Mouse (Mus musculus) erythroblast, adult 5-6 weeks (primary cell): ENCODE results near the gene Zmynd8. TPM values are rescaled to one million over a fixed set of nuclear protein-coding genes. Genes with fewer than 3 reads are reported as not detected.
A peak's percentile ranks its signal among the peaks of the same experiment; 100 is the strongest.

Source experiments
- ATAC-seq: replicated peaks from 2 replicates; pipeline ENCODE4 v1.8.0; 2016; ENCODE audit warnings: moderate number of reproducible peaks, mild to moderate bottlenecking, moderate TSS enrichment, inconsistent platforms; ENCODE audit not compliant: poor library complexity, low FRiP score, severe bottlenecking
- total RNA-seq, 2 experiments: library from RNA; stranded (forward) in 1 of 2; stranded (reverse) in 1 of 2; fragments of 150-400 nt in 1 of 2; fragments of 200-764, 138-1000 nt in 1 of 2; gene quantifications; 2 replicates each; pipeline versions ENCODE4 v1.2.3 to v1.2.4; 2015 to 2017; ENCODE audit warnings: low replicate concordance in 2 of 2

Gene Zmynd8
- total RNA-seq (2015; ENCODE audit: low replicate concordance) (60.1 and 81.1 TPM in 2 replicates), total RNA-seq (2017; ENCODE audit: low replicate concordance) (83.9 and 95.3 TPM in 2 replicates)

GRCm38 (mm10) chr2:165898202-165899194 is at the start of gene Zmynd8:
Zmynd8 (minus strand) TSS chr2:165899016.
- ATAC-seq: no peak

GRCm38 (mm10) chr2:165948007-165948406 is 49.2 kb upstream of the Zmynd8 start:
- ATAC-seq: no peak

- no peak for ATAC-seq
Observed at GRCm38 (mm10) chr2:165946046-165946564, 47.3 kb upstream of the Zmynd8 start.

GRCm38 (mm10) chr2:165944576-165945351 is 45.9 kb upstream of the Zmynd8 start:
- peak; percentile 96 for ATAC-seq

GRCm38 (mm10) chr2:165943113-165943512 is 44.3 kb upstream of the Zmynd8 start:
- ATAC-seq: no peak

- no peak for ATAC-seq
Observed at GRCm38 (mm10) chr2:165936106-165936505, 37.3 kb upstream of the Zmynd8 start.

- ATAC-seq: no peak
Observed at GRCm38 (mm10) chr2:165927705-165928104, 28.9 kb upstream of the Zmynd8 start.

- ATAC-seq: no peak
Observed at GRCm38 (mm10) chr2:165926191-165926590, 27.4 kb upstream of the Zmynd8 start.

GRCm38 (mm10) chr2:165925144-165925543 is 26.3 kb upstream of the Zmynd8 start:
- ATAC-seq: no peak

GRCm38 (mm10) chr2:165924695-165925094 is 25.9 kb upstream of the Zmynd8 start:
- no peak for ATAC-seq

- ATAC-seq: no peak
Observed at GRCm38 (mm10) chr2:165923715-165924114, 24.9 kb upstream of the Zmynd8 start.

- no peak for ATAC-seq
Observed at GRCm38 (mm10) chr2:165922994-165923393, 24.2 kb upstream of the Zmynd8 start.

- ATAC-seq: no peak
Observed at GRCm38 (mm10) chr2:165922047-165922728, 23.4 kb upstream of the Zmynd8 start.

- ATAC-seq: peak; percentile 93
Observed at GRCm38 (mm10) chr2:165914298-165914697, 15.5 kb upstream of the Zmynd8 start.

- ATAC-seq: no peak
Observed at GRCm38 (mm10) chr2:165913073-165913472, 14.3 kb upstream of the Zmynd8 start.

- no peak for ATAC-seq
Observed at GRCm38 (mm10) chr2:165909731-165910130, 10.9 kb upstream of the Zmynd8 start.

- no peak for ATAC-seq
Observed at GRCm38 (mm10) chr2:165907199-165907598, 8.4 kb upstream of the Zmynd8 start.

- ATAC-seq: no peak
Observed at GRCm38 (mm10) chr2:165906332-165906945, 7.6 kb upstream of the Zmynd8 start.

GRCm38 (mm10) chr2:165901127-165901384 is 2.2 kb upstream of the Zmynd8 start:
- no peak for ATAC-seq
